Mouse (Mus musculus) liver, embryonic 15.5 days (tissue): ENCODE data around the gene Rnf186. TPM values are rescaled to one million over a fixed set of nuclear protein-coding genes. Genes with fewer than 3 reads are reported as not detected.

Experiments
- ATAC-seq: fragments of 200-750 bp; cut with Nextera tagmentation; 2 replicates; pipeline ENCODE4 v1.8.0; 2017; ENCODE audit warnings: moderate number of reproducible peaks, mild to moderate bottlenecking, moderate library complexity; ENCODE audit not compliant: insufficient read depth
- H3K27ac ChIP-seq: fragments of 300-500 bp; sonication (generic); replicated peaks from 2 replicates; pipeline ENCODE4 v1.5.1; 2015; ENCODE audit warnings: mild to moderate bottlenecking, inconsistent platforms
- H3K27me3 ChIP-seq: fragments of 300-500 bp; sonication (generic); 2 replicates; pipeline ENCODE4 v1.6.1; 2015; ENCODE audit warnings: mild to moderate bottlenecking, inconsistent platforms
- H3K36me3 ChIP-seq: fragments of 300-500 bp; sonication (generic); replicated peaks from 2 replicates; pipeline ENCODE4 v1.6.1; 2015; ENCODE audit warnings: moderate library complexity, mild to moderate bottlenecking, inconsistent platforms
- H3K4me1 ChIP-seq: fragments of 300-500 bp; sonication (generic); replicated peaks from 2 replicates; pipeline ENCODE4 v1.6.1; 2015; ENCODE audit warnings: inconsistent platforms
- H3K4me2 ChIP-seq: fragments of 300-500 bp; sonication (generic); 2 replicates; pipeline ENCODE4 v1.6.1; 2015; ENCODE audit warnings: moderate library complexity, mild to moderate bottlenecking, inconsistent platforms
- H3K4me3 ChIP-seq: fragments of 300-500 bp; sonication (generic); replicated peaks from 2 replicates; pipeline ENCODE4 v1.5.1; 2015; ENCODE audit warnings: mild to moderate bottlenecking, inconsistent platforms
- H3K9ac ChIP-seq: fragments of 300-500 bp; sonication (generic); 2 replicates; pipeline ENCODE4 v1.6.1; 2015; ENCODE audit warnings: moderate library complexity, mild to moderate bottlenecking, inconsistent platforms
- H3K9me3 ChIP-seq: fragments of 300-500 bp; sonication (generic); replicated peaks from 2 replicates; pipeline ENCODE4 v1.6.1; 2016; ENCODE audit warnings: inconsistent platforms
- WGBS: fragments of 180-500 bp; shearing (Covaris S2); methylation state at CpG from one replicate; pipeline ENCODE4 v1.1.7; 2015; ENCODE audit warnings: mixed read lengths; ENCODE audit not compliant: insufficient replicate concordance; 5-methylcytosine and 5-hydroxymethylcytosine counted together
- polyA plus RNA-seq: library from polyadenylated mRNA; unstranded; fragments of >200 nt; fragmentation: Nextera tagmentation; extraction: Ambion mirVana; gene quantifications from 2 replicates; pipeline ENCODE4 v1.2.1, GENCODE M21; 2015

The Rnf186 gene
- polyA plus RNA-seq, 1 experiment from 2014 or later = 0.33 TPM

- no peak overlapping the region for H3K27ac ChIP-seq
- 12% methylated on average over 15 of the region's 15 CpGs for WGBS
- H3K4me1 ChIP-seq = peaks cover 6% of the 10 kb centered on the region
- no peak overlapping the region for H3K9ac ChIP-seq
- H3K27me3 ChIP-seq = no peaks in the 10 kb centered on the region
- peak; percentile 37; the same call in 1 of the 2 replicates for ATAC-seq
- no peaks in the 10 kb centered on the region for H3K36me3 ChIP-seq
- H3K9me3 ChIP-seq = no peaks in the 10 kb centered on the region
- H3K4me2 ChIP-seq = peak overlapping the region; percentile 43
- peak overlapping the region; percentile 45 for H3K4me3 ChIP-seq
These were observed 23.2 kb upstream of the Rnf186 start for GRCm38 (mm10) chr4:138943730-138944129.

- H3K4me2 ChIP-seq = no peak overlapping the region
- H3K9me3 ChIP-seq = no peaks in the 10 kb centered on the region
- H3K4me1 ChIP-seq = peaks cover 6% of the 10 kb centered on the region
- no peak overlapping the region for H3K27ac ChIP-seq
- no peaks in the 10 kb centered on the region for H3K27me3 ChIP-seq
- WGBS = 70% methylated on average over 2 of the region's 2 CpGs
- no peak for ATAC-seq
- H3K4me3 ChIP-seq = no peak overlapping the region
- no peaks in the 10 kb centered on the region for H3K36me3 ChIP-seq
- H3K9ac ChIP-seq = no peak overlapping the region
These were observed 18.7 kb upstream of the Rnf186 start for GRCm38 (mm10) chr4:138948257-138948656.

- H3K9ac ChIP-seq = no peak overlapping the region
- no peaks in the 10 kb centered on the region for H3K36me3 ChIP-seq
- WGBS = 81% methylated on average over 9 of the region's 9 CpGs
- H3K27ac ChIP-seq = no peak overlapping the region
- H3K4me3 ChIP-seq = no peak overlapping the region
- no peaks in the 10 kb centered on the region; the same call in 1 of the 2 replicates for H3K27me3 ChIP-seq
- no peaks in the 10 kb centered on the region for H3K4me1 ChIP-seq
- no peaks in the 10 kb centered on the region for H3K9me3 ChIP-seq
- no peak overlapping the region for H3K4me2 ChIP-seq
- ATAC-seq = no peak
These were observed 8.3 kb upstream of the Rnf186 start for GRCm38 (mm10) chr4:138958612-138959011.

DNA sequence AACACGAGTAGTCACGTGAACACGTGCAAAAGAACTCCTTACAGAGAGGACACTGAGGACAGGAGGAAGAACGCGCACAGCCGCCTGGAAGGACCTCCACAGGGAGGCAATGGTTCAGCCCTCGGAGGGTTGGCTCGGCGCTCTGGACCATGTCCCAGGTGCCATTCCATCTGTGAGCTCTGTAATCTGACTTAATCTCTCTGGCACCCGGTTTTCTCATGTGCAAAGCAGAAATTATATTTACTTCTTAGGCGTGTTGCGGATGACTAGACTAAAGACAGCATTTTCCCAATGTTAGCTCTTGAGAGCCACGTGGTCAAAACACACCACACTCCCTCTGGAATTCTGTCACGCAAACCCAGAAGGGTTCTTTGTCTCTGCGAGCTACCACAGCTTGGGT, 7.8 kb upstream of the Rnf186 start:
- Histone ChIP-seq H3K4me2 (no peak overlapping the region), H3K27me3 (no peaks in the 10 kb centered on the region; the same call in 1 of the 2 replicates), H3K36me3 (no peaks in the 10 kb centered on the region), H3K9me3 (no peaks in the 10 kb centered on the region), H3K4me3 (no peak overlapping the region), H3K9ac (no peak overlapping the region), H3K27ac (no peak overlapping the region), H3K4me1 (no peaks in the 10 kb centered on the region)
- WGBS = 70% methylated on average over 15 of the region's 15 CpGs
- ATAC-seq = no peak

DNA sequence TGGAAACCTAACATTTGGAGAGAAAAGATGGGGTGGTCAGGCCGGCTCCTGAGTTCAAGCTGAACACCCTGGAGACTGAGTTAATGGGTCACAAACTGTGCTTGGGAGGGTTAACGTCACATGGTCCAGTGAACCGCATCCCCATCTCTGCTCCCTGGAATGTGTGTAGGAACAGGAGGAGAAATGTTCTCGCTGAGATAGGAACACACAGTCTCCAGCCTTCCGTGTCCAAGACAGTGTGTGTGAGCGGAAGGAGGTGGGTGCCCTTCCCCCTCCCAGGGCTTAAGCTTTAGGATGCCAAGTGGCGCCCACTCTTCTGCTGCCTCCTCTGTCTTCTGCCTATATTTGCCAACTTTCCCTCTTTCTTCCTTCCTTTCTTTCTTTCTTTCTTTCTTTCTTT, 7.0 kb upstream of the Rnf186 start:
- H3K4me2 ChIP-seq = no peak overlapping the region
- no peaks in the 10 kb centered on the region for H3K36me3 ChIP-seq
- ATAC-seq = no peak
- no peak overlapping the region for H3K4me3 ChIP-seq
- no peak overlapping the region for H3K27ac ChIP-seq
- WGBS = 68% methylated on average over 7 of the region's 7 CpGs
- no peaks in the 10 kb centered on the region; the same call in 1 of the 2 replicates for H3K27me3 ChIP-seq
- H3K4me1 ChIP-seq = no peaks in the 10 kb centered on the region
- no peaks in the 10 kb centered on the region for H3K9me3 ChIP-seq
- H3K9ac ChIP-seq = no peak overlapping the region

- no peaks in the 10 kb centered on the region for H3K36me3 ChIP-seq
- H3K4me2 ChIP-seq = no peak overlapping the region
- H3K4me1 ChIP-seq = peaks cover 2% of the 10 kb centered on the region; the same call in 1 of the 2 replicates
- no peaks in the 10 kb centered on the region for H3K9me3 ChIP-seq
- H3K4me3 ChIP-seq = no peak overlapping the region
- no peak for ATAC-seq
- no peaks in the 10 kb centered on the region; the same call in 1 of the 2 replicates for H3K27me3 ChIP-seq
- WGBS = 56% methylated on average over 5 of the region's 5 CpGs
- no peak overlapping the region for H3K9ac ChIP-seq
- H3K27ac ChIP-seq = no peak overlapping the region
These were observed 4.2 kb upstream of the Rnf186 start for GRCm38 (mm10) chr4:138962719-138963118.

DNA sequence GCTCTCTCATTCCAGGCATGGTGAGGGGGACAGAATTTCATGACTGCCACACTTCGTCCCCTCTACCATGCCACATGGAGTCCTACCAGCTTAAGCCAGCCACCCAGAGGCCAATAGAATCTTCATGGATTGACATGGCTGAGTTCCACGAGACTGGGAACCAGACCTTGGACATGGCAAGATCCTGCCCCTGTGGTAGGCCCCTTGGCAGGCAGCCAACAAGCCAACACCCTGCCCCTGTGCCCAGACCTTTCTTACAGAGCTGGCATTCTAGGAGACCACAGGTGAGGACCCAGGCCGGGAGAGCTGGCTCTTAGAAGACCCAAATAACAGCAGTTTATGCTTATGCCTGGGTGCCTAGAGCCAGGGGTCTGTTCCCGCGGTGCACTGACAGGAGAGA, 1.0 kb upstream of the Rnf186 start:
- Histone ChIP-seq H3K27ac (no peak overlapping the region), H3K4me1 (peaks cover 24% of the 10 kb centered on the region), H3K9ac (no peak overlapping the region), H3K4me3 (no peak overlapping the region), H3K36me3 (no peaks in the 10 kb centered on the region), H3K4me2 (no peak overlapping the region), H3K9me3 (no peaks in the 10 kb centered on the region), H3K27me3 (no peaks in the 10 kb centered on the region)
- ATAC-seq = no peak
- 62% methylated on average over 5 of the region's 5 CpGs for whole genome bisulfite sequencing

DNA sequence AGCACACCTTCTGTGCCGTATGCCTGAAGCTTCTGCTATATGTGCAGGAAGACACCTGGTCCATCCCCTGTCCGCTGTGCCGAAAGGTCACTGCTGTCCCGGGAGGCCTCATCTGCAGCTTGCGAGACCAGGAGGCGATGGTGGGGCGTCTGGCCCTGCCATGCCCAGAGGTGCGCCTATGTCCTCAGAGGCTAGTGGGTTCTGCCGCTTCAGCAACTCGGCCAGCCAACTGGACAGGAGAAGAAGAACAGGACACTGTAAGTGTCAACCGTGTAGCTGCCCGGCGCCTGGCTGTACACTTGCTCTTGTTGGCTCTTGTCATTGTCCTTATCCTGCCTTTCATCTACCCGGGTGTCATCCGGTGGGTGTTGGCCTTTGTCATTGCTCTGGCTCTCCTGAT, 573 bp downstream of the Rnf186 start:
- H3K4me3 ChIP-seq = no peak overlapping the region
- H3K36me3 ChIP-seq = no peaks in the 10 kb centered on the region
- ATAC-seq = no peak
- H3K27me3 ChIP-seq = no peaks in the 10 kb centered on the region
- H3K4me1 ChIP-seq = peaks cover 35% of the 10 kb centered on the region
- no peak overlapping the region for H3K27ac ChIP-seq
- WGBS = 73% methylated on average over 15 of the region's 15 CpGs
- no peak overlapping the region for H3K4me2 ChIP-seq
- no peaks in the 10 kb centered on the region for H3K9me3 ChIP-seq
- H3K9ac ChIP-seq = no peak overlapping the region

DNA sequence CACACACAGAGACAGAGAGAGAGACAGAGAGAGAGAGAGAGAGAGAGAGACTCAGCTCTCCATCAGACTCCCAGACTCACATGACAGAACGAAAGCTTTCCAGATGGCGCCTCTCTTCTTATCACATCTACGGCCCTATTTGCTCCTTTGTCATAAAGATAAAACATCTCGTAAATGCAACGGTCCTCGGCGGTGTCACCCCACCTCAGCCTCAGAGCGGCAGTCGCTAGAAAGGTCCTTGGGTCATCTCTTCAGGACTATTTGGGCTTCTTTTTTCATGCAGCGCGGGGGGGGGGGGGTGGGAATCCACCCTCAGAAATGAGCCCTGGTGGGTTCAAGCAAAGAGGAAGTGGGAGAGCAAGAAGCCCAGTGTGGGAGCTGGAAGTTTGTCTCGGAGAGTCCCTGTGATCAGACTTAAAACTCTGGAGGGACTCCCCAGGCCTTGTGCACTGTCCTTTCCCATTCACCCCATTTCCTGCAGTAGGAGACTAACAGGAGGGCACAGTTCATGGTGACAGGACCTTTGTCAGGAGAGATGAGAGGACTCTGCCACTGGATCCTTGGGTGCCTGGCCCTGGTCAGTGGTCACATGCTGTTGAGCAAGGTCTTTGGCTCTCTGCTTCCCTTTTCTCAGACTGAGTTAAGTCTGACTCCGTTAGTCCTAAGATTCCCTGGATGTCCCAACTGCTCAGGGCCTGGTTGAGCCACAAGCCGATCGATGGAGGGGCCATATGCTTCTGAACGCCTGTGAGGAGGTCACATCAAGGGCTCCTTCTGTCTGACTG, 2.1 kb downstream of the Rnf186 start:
- Histone ChIP-seq H3K36me3 (no peaks in the 10 kb centered on the region), H3K9me3 (no peaks in the 10 kb centered on the region), H3K27me3 (no peaks in the 10 kb centered on the region), H3K27ac (no peak overlapping the region), H3K4me1 (peaks cover 48% of the 10 kb centered on the region), H3K4me2 (peak overlapping the region; percentile 7; the same call in 1 of the 2 replicates), H3K4me3 (no peak overlapping the region), H3K9ac (no peak overlapping the region)
- no peak for ATAC-seq
- WGBS = 36% methylated on average over 16 of the region's 16 CpGs

- no peak overlapping the region for H3K9ac ChIP-seq
- no peaks in the 10 kb centered on the region for H3K9me3 ChIP-seq
- H3K4me2 ChIP-seq = no peak overlapping the region
- no peaks in the 10 kb centered on the region for H3K27me3 ChIP-seq
- H3K4me3 ChIP-seq = no peak overlapping the region
- WGBS = 49% methylated on average over 9 of the region's 9 CpGs
- no peak overlapping the region for H3K27ac ChIP-seq
- ATAC-seq = no peak
- H3K4me1 ChIP-seq = peaks cover 51% of the 10 kb centered on the region
- H3K36me3 ChIP-seq = no peaks in the 10 kb centered on the region
These were observed 2.8 kb downstream of the Rnf186 start for GRCm38 (mm10) chr4:138969736-138970135.

DNA sequence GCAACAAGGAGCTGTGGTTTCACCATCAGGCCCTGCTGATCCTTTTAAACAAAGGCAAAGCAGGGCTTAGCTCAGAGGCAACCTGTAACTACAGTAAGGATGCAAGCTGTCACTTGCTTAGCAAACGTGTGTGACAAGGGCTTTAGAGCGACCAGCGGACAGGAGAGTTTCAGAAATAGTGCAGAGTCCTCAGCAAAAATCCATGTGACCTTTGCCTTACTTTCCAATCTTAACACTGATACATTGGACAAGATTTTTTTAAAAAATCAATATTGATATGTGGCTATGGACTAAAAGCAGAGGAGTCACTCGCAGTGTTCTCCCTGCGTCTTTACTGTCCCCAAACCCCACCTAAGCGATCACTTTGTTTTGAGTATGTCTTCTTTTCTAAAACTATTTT, 4.5 kb downstream of the Rnf186 start:
- no peaks in the 10 kb centered on the region for H3K27me3 ChIP-seq
- no peak overlapping the region for H3K4me3 ChIP-seq
- WGBS = 79% methylated on average over 6 of the region's 6 CpGs
- ATAC-seq = no peak
- no peaks in the 10 kb centered on the region for H3K9me3 ChIP-seq
- H3K4me2 ChIP-seq = no peak overlapping the region
- H3K36me3 ChIP-seq = no peaks in the 10 kb centered on the region
- no peak overlapping the region for H3K9ac ChIP-seq
- peaks cover 51% of the 10 kb centered on the region for H3K4me1 ChIP-seq
- H3K27ac ChIP-seq = peak overlapping the region; percentile 48; the same call in 1 of the 2 replicates
